Mouse (Mus musculus) liver, embryonic 13.5 days (tissue): ENCODE measurements around the gene Kdm5b. TPM values are rescaled to one million over a fixed set of nuclear protein-coding genes. Genes with fewer than 3 reads are reported as not detected.
"Not testable (repeated sequence)": the region's sequence is repeated elsewhere in the genome, so short reads cannot be mapped to it uniquely, and the experiment has no call there.

Experiments used
- ATAC-seq: fragments of 200-750 bp; cut with Nextera tagmentation; 2 replicates; pipeline ENCODE4 v1.8.0; 2017; ENCODE audit warnings: low read depth, mild to moderate bottlenecking, moderate number of reproducible peaks, moderate library complexity
- DNase-seq: peaks from one replicate; pipeline ENCODE4 v3.0.0; 2022
- H3K27ac ChIP-seq: fragments of 300-500 bp; sonication (generic); 2 replicates; pipeline ENCODE4 v1.5.1; 2015; ENCODE audit warnings: moderate library complexity, mild to moderate bottlenecking, inconsistent platforms
- H3K27me3 ChIP-seq: fragments of 300-500 bp; sonication (generic); 2 replicates; pipeline ENCODE4 v1.6.1; 2015; ENCODE audit warnings: mild to moderate bottlenecking, inconsistent platforms
- H3K36me3 ChIP-seq: fragments of 300-500 bp; sonication (generic); 2 replicates; pipeline ENCODE4 v1.6.1; 2015; ENCODE audit warnings: mild to moderate bottlenecking, inconsistent platforms
- H3K4me1 ChIP-seq: fragments of 300-500 bp; sonication (generic); replicated peaks from 2 replicates; pipeline ENCODE4 v1.6.1; 2015; ENCODE audit warnings: inconsistent platforms
- H3K4me2 ChIP-seq: fragments of 300-500 bp; sonication (generic); 2 replicates; pipeline ENCODE4 v1.6.1; 2015; ENCODE audit warnings: inconsistent platforms, mild to moderate bottlenecking, moderate library complexity
- H3K4me3 ChIP-seq: fragments of 300-500 bp; sonication (generic); replicated peaks from 2 replicates; pipeline ENCODE4 v1.5.1; 2015; ENCODE audit warnings: mild to moderate bottlenecking, inconsistent platforms
- H3K9ac ChIP-seq: fragments of 300-500 bp; sonication (generic); 2 replicates; pipeline ENCODE4 v1.6.1; 2015; ENCODE audit warnings: mild to moderate bottlenecking, inconsistent platforms
- H3K9me3 ChIP-seq: fragments of 300-500 bp; sonication (generic); replicated peaks from 2 replicates; pipeline ENCODE4 v1.6.1; 2016; ENCODE audit warnings: inconsistent platforms
- WGBS: fragments of 180-500 bp; shearing (Covaris S2); methylation state at CpG from one replicate; pipeline ENCODE4 v1.1.7; 2015; ENCODE audit not compliant: insufficient replicate concordance; 5-methylcytosine and 5-hydroxymethylcytosine counted together
- polyA plus RNA-seq: library from polyadenylated mRNA; unstranded; fragments of >200 nt; fragmentation: Nextera tagmentation; extraction: Ambion mirVana; gene quantifications from 2 replicates; pipeline ENCODE4 v1.2.1, GENCODE M21; 2015

The Kdm5b gene
- polyA plus RNA-seq, 1 experiment from 2014 or later, result 7.7 TPM

GRCm38 (mm10) chr1:134521163-134521562, 38.8 kb upstream of the Kdm5b start:
- WGBS, result 44% methylated on average over 7 of the region's 7 CpGs
- no peak overlapping the region for H3K4me3 ChIP-seq
- no peak overlapping the region for H3K9ac ChIP-seq
- no peak for DNase-seq
- H3K27ac ChIP-seq, result peak overlapping the region; percentile 69
- peaks cover 3% of the 10 kb centered on the region for H3K27me3 ChIP-seq
- no peak overlapping the region for H3K4me2 ChIP-seq
- no peaks in the 10 kb centered on the region for H3K36me3 ChIP-seq
- H3K9me3 ChIP-seq, result no peaks in the 10 kb centered on the region
- ATAC-seq, result peak; percentile 39; the same call in 1 of the 2 replicates
- H3K4me1 ChIP-seq, result peaks cover 47% of the 10 kb centered on the region

- ATAC-seq (no peak), DNase-seq (no peak)
- Histone ChIP-seq H3K9me3 (no peaks in the 10 kb centered on the region), H3K4me2 (no peak overlapping the region), H3K36me3 (no peaks in the 10 kb centered on the region), H3K4me3 (no peak overlapping the region), H3K27ac (peak overlapping the region; percentile 24; the same call in 1 of the 2 replicates), H3K4me1 (peaks cover 59% of the 10 kb centered on the region), H3K27me3 (no peaks in the 10 kb centered on the region), H3K9ac (0 out of 2 replicates have a peak overlapping the region, but pooled peaks have one; percentile 11)
- 29% methylated on average over 2 of the region's 2 CpGs for WGBS
These were observed 37.6 kb upstream of the Kdm5b start for GRCm38 (mm10) chr1:134522325-134522724.

GRCm38 (mm10) chr1:134524424-134524823, 35.5 kb upstream of the Kdm5b start:
- Histone ChIP-seq H3K36me3 (no peaks in the 10 kb centered on the region), H3K9ac (no peak overlapping the region), H3K4me2 (no peak overlapping the region), H3K4me1 (peaks cover 59% of the 10 kb centered on the region), H3K27ac (no peak overlapping the region), H3K27me3 (no peaks in the 10 kb centered on the region), H3K9me3 (no peaks in the 10 kb centered on the region), H3K4me3 (no peak overlapping the region)
- 55% methylated on average over 5 of the region's 5 CpGs for whole genome bisulfite sequencing
- no peak for DNase-seq
- no peak for ATAC-seq

GRCm38 (mm10) chr1:134525015-134525414, 35.0 kb upstream of the Kdm5b start:
- 79% methylated on average over 1 of the region's 1 CpGs for WGBS
- Histone ChIP-seq H3K9ac (no peak overlapping the region), H3K36me3 (no peaks in the 10 kb centered on the region), H3K4me2 (no peak overlapping the region), H3K27ac (0 out of 2 replicates have a peak overlapping the region, but pooled peaks have one; percentile 94), H3K27me3 (no peaks in the 10 kb centered on the region), H3K4me1 (peaks cover 60% of the 10 kb centered on the region), H3K4me3 (no peak overlapping the region), H3K9me3 (no peaks in the 10 kb centered on the region)
- DNase-seq (no peak), ATAC-seq (no peak)

GRCm38 (mm10) chr1:134526752-134527151, 33.2 kb upstream of the Kdm5b start:
- Histone ChIP-seq H3K4me2 (peak overlapping the region; percentile 60), H3K9ac (peak overlapping the region; percentile 66), H3K27ac (peak overlapping the region; percentile 94), H3K36me3 (no peaks in the 10 kb centered on the region), H3K27me3 (no peaks in the 10 kb centered on the region), H3K4me3 (peak overlapping the region; percentile 33), H3K9me3 (no peaks in the 10 kb centered on the region), H3K4me1 (peaks cover 52% of the 10 kb centered on the region)
- 9% methylated on average over 6 of the region's 6 CpGs for WGBS
- peak; percentile 72 for DNase-seq
- peak; percentile 99 for ATAC-seq

GRCm38 (mm10) chr1:134530618-134531017, 29.4 kb upstream of the Kdm5b start:
- Histone ChIP-seq H3K9me3 (no peaks in the 10 kb centered on the region), H3K27ac (peak overlapping the region; percentile 61), H3K36me3 (no peaks in the 10 kb centered on the region), H3K4me2 (no peak overlapping the region), H3K4me1 (peaks cover 50% of the 10 kb centered on the region), H3K4me3 (no peak overlapping the region), H3K9ac (no peak overlapping the region), H3K27me3 (no peaks in the 10 kb centered on the region)
- ATAC-seq (no peak), DNase-seq (no peak)
- WGBS, result 73% methylated on average over 6 of the region's 6 CpGs

- not testable (repeated sequence) for H3K9ac ChIP-seq, H3K4me2 ChIP-seq, H3K9me3 ChIP-seq, H3K27ac ChIP-seq, H3K4me3 ChIP-seq, H3K27me3 ChIP-seq, DNase-seq, H3K36me3 ChIP-seq, ATAC-seq
- WGBS, result 89% methylated on average over 10 of the region's 10 CpGs
- peaks cover 34% of the 10 kb centered on the region for H3K4me1 ChIP-seq
These were observed 26.3 kb upstream of the Kdm5b start for GRCm38 (mm10) chr1:134533710-134534109.

GRCm38 (mm10) chr1:134535054-134535453, 24.9 kb upstream of the Kdm5b start:
- H3K27ac ChIP-seq, result no peak overlapping the region
- no peaks in the 10 kb centered on the region for H3K36me3 ChIP-seq
- no peak overlapping the region for H3K9ac ChIP-seq
- peaks cover 28% of the 10 kb centered on the region for H3K4me1 ChIP-seq
- DNase-seq, result no peak
- H3K9me3 ChIP-seq, result no peaks in the 10 kb centered on the region
- no peaks in the 10 kb centered on the region for H3K27me3 ChIP-seq
- no peak overlapping the region for H3K4me2 ChIP-seq
- no peak for ATAC-seq
- WGBS, result 83% methylated on average over 1 of the region's 1 CpGs
- H3K4me3 ChIP-seq, result no peak overlapping the region

- Histone ChIP-seq H3K9ac (no peak overlapping the region), H3K27ac (no peak overlapping the region), H3K9me3 (no peaks in the 10 kb centered on the region), H3K4me2 (no peak overlapping the region), H3K4me3 (no peak overlapping the region), H3K4me1 (peaks cover 23% of the 10 kb centered on the region), H3K27me3 (no peaks in the 10 kb centered on the region), H3K36me3 (no peaks in the 10 kb centered on the region)
- ATAC-seq (peak; percentile 61; the same call in 1 of the 2 replicates), DNase-seq (no peak)
- WGBS, result 51% methylated on average over 3 of the region's 3 CpGs
These were observed 24.5 kb upstream of the Kdm5b start for GRCm38 (mm10) chr1:134535513-134535912.

GRCm38 (mm10) chr1:134540610-134541009, 19.4 kb upstream of the Kdm5b start:
- H3K4me2 ChIP-seq, result no peak overlapping the region
- 82% methylated on average over 10 of the region's 10 CpGs for WGBS
- no peaks in the 10 kb centered on the region for H3K36me3 ChIP-seq
- H3K9ac ChIP-seq, result no peak overlapping the region
- H3K4me1 ChIP-seq, result peaks cover 9% of the 10 kb centered on the region
- H3K9me3 ChIP-seq, result no peaks in the 10 kb centered on the region
- no peak overlapping the region for H3K4me3 ChIP-seq
- ATAC-seq (no peak), DNase-seq (no peak)
- 0 out of 2 replicates have a peak, but pooled peaks cover 3% of the 10 kb centered on the region for H3K27me3 ChIP-seq
- H3K27ac ChIP-seq, result no peak overlapping the region

GRCm38 (mm10) chr1:134548231-134548630, 11.7 kb upstream of the Kdm5b start:
- peaks cover 2% of the 10 kb centered on the region; the same call in 1 of the 2 replicates for H3K4me1 ChIP-seq
- no peak overlapping the region for H3K4me2 ChIP-seq
- H3K4me3 ChIP-seq, result no peak overlapping the region
- H3K36me3 ChIP-seq, result no peaks in the 10 kb centered on the region
- DNase-seq (no peak), ATAC-seq (no peak)
- 0 out of 2 replicates have a peak, but pooled peaks cover 4% of the 10 kb centered on the region for H3K27me3 ChIP-seq
- WGBS, result 68% methylated on average over 4 of the region's 4 CpGs
- H3K9me3 ChIP-seq, result no peaks in the 10 kb centered on the region
- H3K9ac ChIP-seq, result no peak overlapping the region
- H3K27ac ChIP-seq, result no peak overlapping the region

GRCm38 (mm10) chr1:134549632-134550132, 10.3 kb upstream of the Kdm5b start, which contains the start of gene Mgat4e:
Gene Mgat4e (minus strand): TSS chr1:134549682.
- Histone ChIP-seq H3K9me3 (no peaks in the 10 kb centered on the region), H3K4me1 (peaks cover 4% of the 10 kb centered on the region; the same call in 1 of the 2 replicates), H3K4me3 (no peak within 1 kb of the TSS), H3K36me3 (no peaks in the 10 kb centered on the region), H3K4me2 (no peak within 1 kb of the TSS), H3K27me3 (0 out of 2 replicates have a peak, but pooled peaks cover 4% of the 10 kb centered on the region), H3K9ac (no peak within 1 kb of the TSS), H3K27ac (no peak within 1 kb of the TSS)
- ATAC-seq (no peak), DNase-seq (no peak)
- 23% methylated on average over 7 of the region's 7 CpGs for WGBS
